Mouse (Mus musculus) ES-E14 (cell line): Measurements from ENCODE around the gene Alg2. TPM values are rescaled to one million over a fixed set of nuclear protein-coding genes. Genes with fewer than 3 reads are reported as not detected.

Source experiments
- DNase-seq: peaks from one replicate; pipeline ENCODE4 v3.0.0-alpha.2; 2013; ENCODE audit warnings: low read depth, low spot score
- H3K27ac ChIP-seq: 2 replicates; pipeline ENCODE4 v1.5.1; 2012; ENCODE audit warnings: low read depth, mild to moderate bottlenecking, low read length, moderate library complexity, mixed read lengths; ENCODE audit not compliant: poor library complexity, insufficient read depth, severe bottlenecking
- H3K36me3 ChIP-seq: 2 replicates; pipeline ENCODE4 v1.6.1; 2012; ENCODE audit warnings: mild to moderate bottlenecking, low read length, moderate library complexity, mixed read lengths; ENCODE audit not compliant: control insufficient read depth, poor library complexity, insufficient read depth, severe bottlenecking
- H3K4me1 ChIP-seq, 2 experiments: fragments of 150-350 bp in 1 of 2; sonication (generic) in 1 of 2; 2 replicates each; pipeline ENCODE4 v1.6.1; 2012; ENCODE audit warnings: low read length in 2 of 2, mild to moderate bottlenecking in 1 of 2, mixed read lengths in 1 of 2; ENCODE audit not compliant: control insufficient read depth in 2 of 2, insufficient read depth in 2 of 2, poor library complexity in 1 of 2
- H3K4me3 ChIP-seq, 2 experiments: fragments of 150-350 bp in 1 of 2; sonication (generic) in 1 of 2; 2 replicates each; pipeline ENCODE4 v1.5.1; 2012; ENCODE audit warnings: low read length in 2 of 2, low read depth in 1 of 2, mild to moderate bottlenecking in 1 of 2, mixed read lengths in 1 of 2; ENCODE audit not compliant: insufficient read depth in 1 of 2, poor library complexity in 1 of 2, severe bottlenecking in 1 of 2
- H3K9ac ChIP-seq: 2 replicates; pipeline ENCODE4 v1.6.1; 2012; ENCODE audit warnings: low read depth, mild to moderate bottlenecking, low read length, mixed read lengths; ENCODE audit not compliant: poor library complexity, insufficient read depth, severe bottlenecking
- H3K9me3 ChIP-seq: fragments of 150-350 bp; sonication (generic); 2 replicates; pipeline ENCODE4 v1.6.1; 2012; ENCODE audit warnings: low read depth, mild to moderate bottlenecking, low read length; ENCODE audit not compliant: control insufficient read depth, insufficient read depth
- CHD2 ChIP-seq: IDR thresholded peaks from 2 replicates; pipeline ENCODE4 v1.6.1; 2014; ENCODE audit warnings: mild to moderate bottlenecking, low read depth, low read length, inconsistent platforms
- HCFC1 ChIP-seq: IDR thresholded peaks from 2 replicates; pipeline ENCODE4 v1.6.1; 2012; ENCODE audit warnings: low read length, inconsistent platforms, borderline replicate concordance; ENCODE audit not compliant: insufficient read depth
- MAFK ChIP-seq: IDR thresholded peaks from 2 replicates; pipeline ENCODE4 v1.6.1; 2014; ENCODE audit warnings: mild to moderate bottlenecking, low read depth, low read length, inconsistent platforms; ENCODE audit not compliant: insufficient read depth
- ZC3H11A ChIP-seq: IDR thresholded peaks from 2 replicates; pipeline ENCODE4 v1.6.1; 2012; ENCODE audit warnings: low read depth, mild to moderate bottlenecking, inconsistent platforms, low read length, borderline replicate concordance
- ZNF384 ChIP-seq: IDR thresholded peaks from 2 replicates; pipeline ENCODE4 v1.6.1; 2012; ENCODE audit warnings: low read depth, low read length, inconsistent platforms
- in situ Hi-C, 2 experiments: fragments of 600-800 bp; cut with MboI; formaldehyde crosslinking; loops; one replicate each; pipeline ENCODE4 v1.15.1; 2025; ENCODE audit warnings: low sequenced_read_pairs in 2 of 2, inconsistent platforms in 1 of 2; ENCODE audit not compliant: unreplicated experiment in 2 of 2
- total RNA-seq: library from RNA; depleted of rRNA; stranded (reverse); fragments of 300-350 nt; gene quantifications from 2 replicates; pipeline ENCODE4 v1.2.3, GENCODE M21; 2012

Gene Alg2
- total RNA-seq, 1 experiment, result 21.8 TPM

DNA sequence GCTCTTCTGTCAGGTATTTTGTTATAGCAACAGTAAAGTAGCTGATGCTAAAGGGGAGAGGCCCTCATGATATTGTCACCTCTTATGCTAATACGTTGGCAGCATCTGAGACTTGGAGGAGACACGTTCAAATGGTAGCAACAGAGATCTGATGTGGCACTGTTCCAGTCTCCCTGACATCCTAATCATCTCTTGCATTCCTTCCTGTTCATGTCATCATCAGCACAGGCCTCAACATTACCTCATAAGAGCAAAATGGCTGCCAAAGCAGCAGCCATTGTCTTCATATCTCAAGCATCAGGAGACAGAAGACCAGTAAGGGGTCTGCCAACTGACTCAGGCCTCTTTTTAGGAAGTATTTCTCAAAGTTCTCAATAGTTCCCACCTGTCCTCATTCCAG is 20.6 kb upstream of the Alg2 start:
- Histone ChIP-seq H3K9me3 (no peaks in the 10 kb centered on the region), H3K27ac (no peak overlapping the region), H3K4me1 (peaks cover 0 to 2% of the 10 kb centered on the region in 2 experiments; a peak in 1 of 4 replicates), H3K4me3 (no peak overlapping the region), H3K36me3 (no peaks in the 10 kb centered on the region), H3K9ac (no peak overlapping the region)
- TF ChIP-seq HCFC1 (no peak), CHD2 (no peak), ZC3H11A (no peak), ZNF384 (no peak), MAFK (no peak)
- DNase-seq, result no peak
- in situ Hi-C loops, result no loop called here

DNA sequence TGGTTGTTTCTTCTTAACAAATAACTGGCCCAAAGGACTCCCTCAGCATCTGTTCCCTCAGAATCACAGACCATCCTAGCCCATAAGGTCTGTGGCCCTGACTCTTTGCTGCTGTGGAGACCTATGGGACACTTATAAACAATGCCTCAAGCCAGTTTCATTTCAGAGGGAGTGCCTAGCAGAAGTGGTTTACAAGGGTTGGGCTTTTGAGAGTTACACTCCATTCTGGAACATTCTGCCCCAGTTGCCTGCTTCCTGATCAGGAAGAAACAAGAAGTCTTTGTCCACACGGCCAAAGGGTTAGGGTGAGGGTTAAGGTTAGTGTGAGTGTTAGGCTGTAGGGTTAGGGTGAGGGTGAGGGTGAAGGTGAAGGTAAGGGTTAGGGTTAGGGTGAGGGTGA is 20.0 kb upstream of the Alg2 start:
- H3K9me3 ChIP-seq, result no peaks in the 10 kb centered on the region
- no peak overlapping the region for H3K27ac ChIP-seq
- in situ Hi-C loops, result no loop called here
- TF ChIP-seq ZC3H11A (no peak), HCFC1 (no peak), CHD2 (no peak), MAFK (no peak), ZNF384 (no peak)
- H3K4me3 ChIP-seq, result no peak overlapping the region
- no peak for DNase-seq
- no peaks in the 10 kb centered on the region for H3K36me3 ChIP-seq
- no peak overlapping the region for H3K9ac ChIP-seq
- peaks cover 0 to 2% of the 10 kb centered on the region in 2 experiments; a peak in 1 of 4 replicates for H3K4me1 ChIP-seq

DNA sequence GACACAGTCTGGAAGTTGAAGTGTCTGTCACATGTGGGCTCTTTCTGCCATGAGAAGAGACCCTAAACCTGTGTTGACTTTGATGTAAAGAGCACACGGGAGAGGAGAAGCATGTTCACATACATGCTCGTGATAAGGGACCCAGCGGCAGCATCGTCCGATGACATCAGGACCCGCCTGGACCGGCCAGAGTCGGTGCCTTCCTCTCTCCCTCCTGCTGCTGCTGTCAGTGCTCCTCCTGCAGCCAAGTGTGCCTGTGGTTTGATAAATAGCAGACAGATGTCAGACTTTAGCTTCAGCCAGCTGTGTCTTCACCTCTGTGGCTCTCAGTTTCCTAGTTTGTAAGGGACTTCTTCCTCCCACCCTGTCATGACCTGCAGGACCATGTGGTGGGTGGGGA is 19.3 kb upstream of the Alg2 start:
- TF ChIP-seq ZC3H11A (no peak), HCFC1 (no peak), ZNF384 (no peak), MAFK (no peak), CHD2 (no peak)
- in situ Hi-C loops, result no loop called here
- no peaks in the 10 kb centered on the region for H3K9me3 ChIP-seq
- H3K4me1 ChIP-seq, result peaks cover 0 to 2% of the 10 kb centered on the region in 2 experiments; a peak in 1 of 4 replicates
- H3K27ac ChIP-seq, result no peak overlapping the region
- no peak overlapping the region for H3K4me3 ChIP-seq
- no peaks in the 10 kb centered on the region for H3K36me3 ChIP-seq
- DNase-seq, result no peak
- H3K9ac ChIP-seq, result no peak overlapping the region

DNA sequence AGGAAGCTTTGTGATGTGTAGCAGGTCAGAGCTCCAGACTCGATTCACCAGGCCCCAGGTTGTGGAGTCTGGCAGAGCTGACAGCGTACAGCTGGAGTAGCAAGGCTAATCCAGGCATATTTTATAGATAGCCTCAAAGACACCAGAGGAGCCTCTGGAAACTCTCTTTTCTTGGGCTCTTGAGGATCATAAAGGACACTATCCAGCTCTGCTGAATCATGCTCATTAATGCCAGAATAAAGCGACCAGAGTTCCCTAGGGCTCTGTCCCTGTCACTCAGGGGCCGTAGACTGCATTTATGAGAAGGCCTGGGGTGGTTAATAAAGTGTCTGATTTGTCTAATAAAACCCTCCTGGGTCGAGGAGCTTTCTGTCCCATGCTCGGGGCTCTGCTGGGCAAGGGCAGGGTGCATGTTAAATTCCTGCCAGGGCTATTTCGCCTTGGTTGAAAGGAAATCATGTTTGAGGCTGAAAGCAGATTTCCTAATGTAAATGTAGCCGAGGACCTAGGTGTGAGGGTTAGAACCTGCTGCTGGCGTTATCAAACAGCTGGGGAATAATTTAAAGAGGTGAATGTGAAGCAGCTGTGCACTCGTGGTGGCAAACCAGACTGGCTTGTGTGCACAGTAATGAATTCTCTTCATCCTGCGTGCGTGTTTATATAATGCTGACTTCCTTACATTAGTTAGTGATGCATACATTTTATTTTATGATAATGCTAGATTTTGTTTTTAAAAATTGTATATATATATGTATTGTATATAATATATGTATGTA is 18.4 kb upstream of the Alg2 start:
- Histone ChIP-seq H3K4me3 (no peak overlapping the region), H3K27ac (no peak overlapping the region), H3K36me3 (no peaks in the 10 kb centered on the region), H3K9ac (no peak overlapping the region), H3K4me1 (peaks cover 0 to 2% of the 10 kb centered on the region in 2 experiments; a peak in 1 of 4 replicates), H3K9me3 (no peaks in the 10 kb centered on the region)
- in situ Hi-C loops, result no loop called here
- no peak for TF ChIP-seq CHD2
- DNase-seq, result no peak

DNA sequence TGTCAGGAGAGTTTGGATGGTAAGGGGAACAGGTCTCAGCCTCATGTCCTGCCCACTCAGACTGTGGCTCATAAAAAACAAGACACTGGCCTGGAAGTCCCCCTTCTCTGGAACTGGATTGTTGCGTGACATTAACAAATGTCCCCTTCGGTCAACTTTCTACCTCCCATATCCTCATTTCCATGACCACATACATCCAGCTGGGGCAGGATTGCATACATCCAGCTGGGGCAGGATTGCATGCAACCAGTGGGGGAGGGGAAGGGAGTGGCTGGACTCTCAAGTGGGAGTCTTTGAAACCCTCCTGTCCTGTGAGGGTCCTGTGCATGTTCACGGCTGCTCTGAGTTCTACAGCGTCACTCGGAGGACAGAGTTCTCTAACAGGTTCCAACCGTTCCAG is 17.1 kb upstream of the Alg2 start:
- Histone ChIP-seq H3K9ac (no peak overlapping the region), H3K36me3 (no peaks in the 10 kb centered on the region), H3K4me3 (no peak overlapping the region), H3K27ac (no peak overlapping the region), H3K4me1 (peaks cover 0 to 2% of the 10 kb centered on the region in 2 experiments; a peak in 1 of 4 replicates), H3K9me3 (no peaks in the 10 kb centered on the region)
- DNase-seq, result no peak
- in situ Hi-C loops, result no loop called here
- TF ChIP-seq MAFK (no peak), ZNF384 (no peak), HCFC1 (no peak), ZC3H11A (no peak), CHD2 (no peak)
